Mouse (Mus musculus) E14TG2a.4 (cell line): ENCODE results near the gene Ubl4a.
"Not testable (repeated sequence)": the region's sequence is repeated elsewhere in the genome, so short reads cannot be mapped to it uniquely, and the experiment has no call there.

ENCODE experiments used
- H3K27me3 ChIP-seq: 2 replicates; pipeline ENCODE4 v1.6.1; 2014; ENCODE audit warnings: low read length, control low read depth; ENCODE audit not compliant: insufficient read depth
- H3K36me3 ChIP-seq: 2 replicates; pipeline ENCODE4 v1.6.1; 2014; ENCODE audit warnings: low read length, control low read depth; ENCODE audit not compliant: insufficient read depth
- H3K4me1 ChIP-seq: replicated peaks from 2 replicates; pipeline ENCODE4 v1.6.1; 2014; ENCODE audit warnings: low read depth, low read length, control low read depth
- H3K4me3 ChIP-seq: replicated peaks from 2 replicates; pipeline ENCODE4 v1.5.1; 2014; ENCODE audit warnings: mild to moderate bottlenecking, low read length
- H3K9me3 ChIP-seq: 2 replicates; pipeline ENCODE4 v1.6.1; 2014; ENCODE audit warnings: low read length, control low read depth
- CTCF ChIP-seq: conservative IDR thresholded peaks from 2 replicates; pipeline ENCODE4 v1.5.1; 2014; ENCODE audit warnings: low read length
- NANOG ChIP-seq: IDR thresholded peaks from 2 replicates; pipeline ENCODE4 v1.6.1; 2014; ENCODE audit warnings: borderline replicate concordance, low read length, mixed read lengths
- POU5F1 ChIP-seq: IDR thresholded peaks from 2 replicates; pipeline ENCODE4 v1.6.1; 2014; ENCODE audit warnings: low read length, borderline replicate concordance

Gene Ubl4a

GRCm38 (mm10) chrX:74367512-74367911, 5.5 kb downstream of the Ubl4a start:
- Histone ChIP-seq H3K36me3 (peaks cover 33% of the 10 kb centered on the region), H3K4me3 (peak overlapping the region; percentile 81), H3K4me1 (peaks cover 27% of the 10 kb centered on the region), H3K9me3 (no peaks in the 10 kb centered on the region), H3K27me3 (no peaks in the 10 kb centered on the region)
- TF ChIP-seq CTCF (no peak), POU5F1 (no peak), NANOG (no peak)

- no peaks in the 10 kb centered on the region; the same call in 1 of the 2 replicates for H3K4me1 ChIP-seq
- no peaks in the 10 kb centered on the region for H3K9me3 ChIP-seq
- no peaks in the 10 kb centered on the region for H3K36me3 ChIP-seq
- H3K4me3 ChIP-seq: no peak overlapping the region
- TF ChIP-seq POU5F1 (no peak), CTCF (no peak), NANOG (no peak)
- H3K27me3 ChIP-seq: no peaks in the 10 kb centered on the region
Measured at GRCm38 (mm10) chrX:74359171-74359570, 13.8 kb downstream of the Ubl4a start.

- not testable (repeated sequence) for H3K4me3 ChIP-seq, H3K27me3 ChIP-seq, H3K4me1 ChIP-seq, H3K36me3 ChIP-seq, H3K9me3 ChIP-seq
Measured at GRCm38 (mm10) chrX:74357069-74357468, 15.9 kb downstream of the Ubl4a start.

- TF ChIP-seq NANOG (no peak), CTCF (no peak), POU5F1 (no peak)
- Histone ChIP-seq H3K4me1 (no peaks in the 10 kb centered on the region), H3K27me3 (no peaks in the 10 kb centered on the region), H3K4me3 (peak within 1 kb of the TSS; percentile 84), H3K9me3 (no peaks in the 10 kb centered on the region), H3K36me3 (0 out of 2 replicates have a peak, but pooled peaks cover 4% of the 10 kb centered on the region)
Measured at GRCm38 (mm10) chrX:74353467-74353770, 19.6 kb downstream of the Ubl4a start, which contains the start of gene Lage3. Gene Lage3 (minus strand): TSS chrX:74353618.

- Histone ChIP-seq H3K4me3 (peak overlapping the region; percentile 84), H3K27me3 (no peaks in the 10 kb centered on the region), H3K4me1 (no peaks in the 10 kb centered on the region), H3K36me3 (0 out of 2 replicates have a peak, but pooled peaks cover 8% of the 10 kb centered on the region), H3K9me3 (no peaks in the 10 kb centered on the region)
- no peak for TF ChIP-seq CTCF
- no peak for TF ChIP-seq POU5F1
- TF ChIP-seq NANOG: no peak
Measured at GRCm38 (mm10) chrX:74352645-74353466, 20.2 kb downstream of the Ubl4a start.

GRCm38 (mm10) chrX:74330166-74330930, 42.7 kb downstream of the Ubl4a start:
- Histone ChIP-seq H3K4me1 (peaks cover 20% of the 10 kb centered on the region), H3K36me3 (peaks cover 40% of the 10 kb centered on the region), H3K27me3 (no peaks in the 10 kb centered on the region), H3K4me3 (no peak overlapping the region), H3K9me3 (no peaks in the 10 kb centered on the region)
- TF ChIP-seq CTCF (no peak), NANOG (no peak), POU5F1 (no peak)

- Histone ChIP-seq H3K36me3 (peaks cover 32% of the 10 kb centered on the region), H3K4me3 (peak overlapping the region; percentile 71), H3K9me3 (no peaks in the 10 kb centered on the region), H3K27me3 (no peaks in the 10 kb centered on the region), H3K4me1 (peaks cover 20% of the 10 kb centered on the region)
- TF ChIP-seq CTCF (no peak), NANOG (no peak), POU5F1 (no peak)
Measured at GRCm38 (mm10) chrX:74329215-74329671, 43.8 kb downstream of the Ubl4a start.

- peaks cover 20% of the 10 kb centered on the region for H3K4me1 ChIP-seq
- peaks cover 27% of the 10 kb centered on the region for H3K36me3 ChIP-seq
- peak within 1 kb of the TSS; percentile 71 for H3K4me3 ChIP-seq
- H3K9me3 ChIP-seq: no peaks in the 10 kb centered on the region
- TF ChIP-seq CTCF (no peak), POU5F1 (no peak), NANOG (no peak)
- no peaks in the 10 kb centered on the region for H3K27me3 ChIP-seq
Measured at GRCm38 (mm10) chrX:74328725-74329161, 44.3 kb downstream of the Ubl4a start, which contains the start of gene Plxna3. Gene Plxna3 (plus strand): TSS chrX:74329066.
